Mouse (Mus musculus) right cerebral cortex, postnatal 25 days (tissue): Measurements from ENCODE around the gene Rfng.
"Not testable (repeated sequence)": the region's sequence is repeated elsewhere in the genome, so short reads cannot be mapped to it uniquely, and the experiment has no call there.

ENCODE experiments used
- DNase-seq: peaks from one replicate; pipeline ENCODE4 v3.0.0; 2022

Gene Rfng

DNA sequence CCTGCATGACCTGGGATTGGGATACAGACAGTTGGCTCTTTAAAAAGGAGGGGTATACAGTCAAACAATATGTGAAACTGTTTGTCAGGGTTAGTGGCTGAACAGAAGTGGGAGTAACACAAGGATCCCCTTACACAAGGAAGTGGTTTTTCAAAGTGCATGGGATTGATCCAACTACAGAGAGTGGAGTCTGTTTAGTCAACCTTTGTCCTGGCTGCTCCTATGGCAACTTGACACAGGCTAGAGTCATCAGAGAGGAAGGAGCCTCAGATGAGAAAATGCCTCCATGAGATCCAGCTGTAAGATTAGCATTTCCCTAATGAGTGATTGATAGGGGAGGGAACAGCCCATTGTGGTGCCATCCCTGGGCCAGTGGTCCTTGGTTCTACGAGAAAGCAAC lies 15.8 kb downstream of the Rfng start:
- no peak for DNase-seq

DNA sequence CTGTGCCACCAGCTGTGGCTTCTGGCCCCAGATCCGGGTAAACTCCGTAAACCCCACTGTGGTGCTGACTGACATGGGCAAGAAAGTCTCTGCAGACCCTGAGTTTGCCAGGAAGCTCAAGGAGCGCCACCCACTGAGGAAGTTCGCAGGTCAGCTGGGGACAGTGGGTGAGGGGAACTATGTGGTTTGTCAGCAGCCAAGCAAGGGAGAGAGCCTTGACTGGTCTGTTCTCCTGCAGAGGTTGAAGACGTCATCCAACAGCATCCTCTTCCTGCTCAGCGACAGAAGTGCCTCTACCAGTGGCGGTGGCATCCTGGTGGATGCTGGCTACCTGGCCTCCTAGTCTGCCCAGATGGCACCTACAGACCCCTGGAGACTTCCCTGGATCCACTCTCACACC lies 17.0 kb downstream of the Rfng start:
- not testable (repeated sequence) for DNase-seq

DNA sequence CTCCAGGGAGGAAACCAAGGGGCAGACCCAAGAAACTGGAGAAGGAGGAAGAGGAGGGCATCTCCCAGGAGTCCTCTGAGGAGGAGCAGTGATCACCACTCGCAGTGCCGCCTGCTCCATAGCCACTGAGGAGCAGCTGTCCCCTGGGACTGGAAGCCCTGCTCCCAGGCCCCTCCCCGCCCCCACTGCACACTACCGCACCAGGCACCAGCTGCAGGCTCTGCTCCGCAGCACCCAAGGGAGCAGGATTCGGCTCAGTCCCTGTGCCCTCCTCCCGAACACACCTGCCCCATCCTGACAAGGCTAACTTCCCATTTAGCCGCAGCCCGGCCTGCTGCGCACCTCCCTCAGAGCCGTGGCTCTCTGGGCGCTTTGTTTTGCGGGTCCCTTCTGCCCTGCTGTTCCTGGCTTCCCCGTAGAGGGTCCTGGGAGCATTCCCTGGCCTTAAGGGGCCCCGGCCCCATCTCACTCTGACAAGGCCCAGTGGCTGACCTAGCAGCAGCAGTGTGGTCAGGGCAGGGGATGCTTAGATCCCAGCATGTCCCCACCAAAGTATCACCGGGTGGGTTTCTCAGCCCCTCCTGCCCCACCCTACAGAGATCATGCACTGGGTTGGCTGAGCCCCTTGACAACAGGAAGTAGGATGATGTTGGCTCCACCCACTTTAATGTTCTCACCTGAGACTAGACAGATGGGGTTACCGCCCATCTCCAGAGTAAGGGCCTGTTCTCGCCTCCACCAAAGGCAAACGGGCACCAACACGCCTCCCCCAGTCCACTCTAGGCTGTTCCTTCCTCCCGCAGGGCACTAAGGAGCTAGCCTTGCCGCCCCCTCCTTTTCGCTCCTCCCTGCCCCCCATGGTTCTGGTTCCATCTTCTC lies 20.6 kb downstream of the Rfng start:
- DNase-seq = not testable (repeated sequence)

DNA sequence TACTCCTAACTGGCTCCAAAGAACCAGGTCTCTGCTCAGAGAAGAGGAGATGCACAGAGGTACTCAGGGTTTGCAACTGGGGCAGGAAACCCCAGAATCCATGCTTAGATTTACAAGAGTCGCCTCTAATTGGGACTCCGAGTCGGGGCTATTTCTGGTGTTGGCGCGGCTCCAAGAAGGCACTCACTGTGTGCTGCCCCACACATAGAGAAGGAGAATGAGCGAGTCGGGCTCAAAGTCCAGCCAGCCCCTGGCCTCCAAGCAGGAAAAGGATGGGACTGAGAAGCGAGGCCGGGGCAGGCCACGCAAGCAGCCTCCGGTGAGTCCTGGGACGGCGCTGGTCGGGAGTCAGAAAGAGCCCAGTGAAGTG lies 21.4 kb downstream of the Rfng start, which contains the start of gene Hmga1b:
Gene Hmga1b, plus strand, starts transcription at position 123 of the 370 bp plus-strand sequence.
- DNase-seq = not testable (repeated sequence)

DNA sequence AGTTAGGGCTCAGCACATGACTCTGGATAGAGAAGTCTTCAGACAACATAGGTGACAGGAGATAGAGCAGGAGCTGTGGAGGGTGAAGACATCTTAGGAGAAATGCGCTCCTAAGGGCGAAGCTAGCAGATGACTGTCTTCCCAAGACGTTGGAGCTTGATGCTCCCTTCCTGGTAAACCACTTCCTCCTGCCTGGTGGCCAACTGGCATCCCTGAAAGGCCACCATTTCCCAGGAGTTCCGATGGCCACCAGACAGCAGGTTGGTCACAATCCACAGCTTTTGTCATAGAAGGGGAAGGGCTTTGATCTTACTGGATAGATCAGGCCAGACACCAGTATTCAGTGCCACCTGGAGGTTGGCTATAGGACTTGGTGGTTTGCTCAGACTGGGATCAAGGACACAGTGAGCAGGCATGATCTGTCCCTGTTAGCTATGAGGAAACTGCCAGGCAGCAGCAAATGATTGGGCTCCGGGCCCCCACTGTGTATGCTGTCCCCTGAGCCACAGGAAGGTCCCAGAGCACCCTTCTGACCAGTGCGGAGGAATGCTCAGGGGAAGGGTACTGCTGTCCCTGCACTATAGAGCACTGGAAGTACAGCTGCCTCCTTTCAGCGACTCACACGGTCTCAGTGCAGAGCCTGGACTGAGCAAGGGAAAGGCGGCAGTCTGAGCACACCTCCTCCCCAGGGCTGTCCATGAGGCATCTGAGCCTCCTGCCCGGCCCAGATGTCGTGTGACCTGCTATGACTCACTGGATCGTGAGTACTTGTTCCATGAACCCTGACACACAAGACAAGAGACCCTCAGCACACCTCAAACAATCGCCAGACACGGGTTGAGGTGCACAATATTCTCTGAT lies 22.0 kb downstream of the Rfng start:
- no peak for DNase-seq

DNA sequence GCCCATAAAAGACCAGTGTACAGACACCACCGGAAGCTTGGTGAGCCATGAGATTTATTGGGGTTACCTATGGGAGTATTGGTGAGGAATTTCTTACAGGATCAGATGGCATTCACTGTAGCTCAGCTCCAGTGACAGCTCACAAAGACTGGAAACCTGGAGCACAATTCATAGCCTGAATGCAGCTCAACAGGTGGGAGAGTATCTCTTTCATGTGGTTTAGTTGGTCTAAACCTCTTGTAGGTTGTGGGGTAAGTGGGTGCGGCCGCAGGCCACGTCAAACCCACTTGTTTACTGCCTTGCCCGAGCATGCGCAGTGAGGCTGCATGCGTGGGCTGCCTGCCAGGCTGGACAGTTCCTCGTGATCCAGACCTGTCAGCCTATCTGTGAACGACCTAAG lies 23.8 kb downstream of the Rfng start:
- DNase-seq = no peak

DNA sequence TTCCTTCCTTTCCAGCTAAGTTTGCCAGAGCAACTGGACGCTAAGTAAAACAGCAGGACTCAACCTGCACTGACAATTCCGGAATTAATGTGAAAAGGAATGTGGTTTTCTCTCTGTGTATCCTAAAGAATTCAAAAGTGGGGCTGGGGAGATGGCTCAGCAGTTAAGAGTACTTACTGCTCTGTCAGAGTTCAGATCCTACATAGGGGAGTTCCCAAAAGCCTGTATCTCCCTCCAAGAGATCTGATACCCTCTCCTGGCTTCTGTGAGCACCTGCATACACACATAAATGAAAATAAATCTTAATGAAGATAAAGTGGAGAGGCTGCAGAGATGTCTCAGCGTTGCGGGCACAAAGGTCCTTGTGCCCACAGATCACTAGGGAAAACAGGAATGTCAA lies 32.4 kb downstream of the Rfng start:
- no peak for DNase-seq

DNA sequence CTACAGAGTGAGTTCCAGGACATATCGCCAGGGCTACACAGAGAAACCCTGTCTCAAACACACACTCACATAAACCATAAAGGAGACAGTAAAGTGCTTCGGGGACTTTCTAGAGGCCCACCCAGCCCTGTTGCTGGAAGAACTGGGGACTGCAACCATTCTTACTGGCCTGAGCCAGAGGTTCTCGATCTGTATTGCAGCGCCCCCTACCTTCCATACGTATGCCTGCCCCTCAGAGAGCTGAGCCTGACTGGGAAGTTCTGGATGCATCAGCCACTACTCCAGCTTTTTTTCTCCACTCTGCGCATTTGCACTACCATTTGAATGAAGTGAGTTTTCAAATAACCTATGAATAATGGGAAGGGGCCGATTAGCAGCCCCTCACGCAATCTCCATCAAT lies 34.6 kb downstream of the Rfng start:
- no peak for DNase-seq

DNA sequence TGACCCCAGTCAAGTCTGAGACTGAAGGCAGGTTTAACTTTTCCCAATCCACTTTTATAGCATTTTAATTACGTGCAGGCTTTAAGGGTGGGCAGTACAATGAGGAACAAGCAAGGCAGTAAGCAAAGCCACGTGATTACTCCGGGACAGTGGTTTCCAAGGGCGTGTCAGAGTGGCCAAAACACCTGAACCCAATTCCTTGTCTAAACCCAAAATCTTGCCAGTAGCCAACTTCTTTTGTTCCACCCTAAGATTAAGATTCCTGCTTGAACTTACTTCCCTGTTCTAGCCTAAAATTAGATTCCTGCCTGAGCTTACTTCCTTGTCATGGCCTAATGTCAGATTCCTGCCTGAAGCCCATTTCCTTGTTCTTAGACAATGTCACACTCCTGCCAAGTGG lies 36.0 kb downstream of the Rfng start:
- DNase-seq = no peak

DNA sequence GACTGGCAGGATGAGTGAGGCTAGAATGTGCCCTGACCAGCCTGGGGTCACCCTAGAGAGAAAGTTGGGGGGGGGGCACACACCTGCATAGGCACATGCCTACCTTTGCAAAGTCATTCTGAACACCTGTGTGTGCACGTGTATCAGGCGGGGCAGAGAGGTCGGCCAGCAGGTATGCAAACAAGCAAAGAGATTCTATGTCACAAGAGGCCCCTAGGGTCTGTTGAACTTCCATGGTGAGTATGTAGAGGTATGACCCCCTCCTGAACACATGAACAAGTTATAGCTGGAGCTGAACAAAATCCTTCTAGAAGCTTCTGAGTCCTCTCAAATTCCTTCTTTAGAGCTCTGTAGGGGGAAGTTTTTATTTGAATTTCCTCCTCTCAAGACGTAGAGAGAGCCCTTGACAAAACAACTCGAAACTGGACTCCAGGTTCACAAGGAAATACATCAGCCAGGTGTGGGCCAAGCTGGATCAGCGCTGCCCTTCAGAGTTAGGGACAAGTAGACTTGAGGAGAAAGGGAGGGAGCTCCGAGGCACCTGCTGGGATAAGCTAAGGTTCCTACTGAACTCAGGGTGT lies 39.8 kb downstream of the Rfng start:
- no peak for DNase-seq

DNA sequence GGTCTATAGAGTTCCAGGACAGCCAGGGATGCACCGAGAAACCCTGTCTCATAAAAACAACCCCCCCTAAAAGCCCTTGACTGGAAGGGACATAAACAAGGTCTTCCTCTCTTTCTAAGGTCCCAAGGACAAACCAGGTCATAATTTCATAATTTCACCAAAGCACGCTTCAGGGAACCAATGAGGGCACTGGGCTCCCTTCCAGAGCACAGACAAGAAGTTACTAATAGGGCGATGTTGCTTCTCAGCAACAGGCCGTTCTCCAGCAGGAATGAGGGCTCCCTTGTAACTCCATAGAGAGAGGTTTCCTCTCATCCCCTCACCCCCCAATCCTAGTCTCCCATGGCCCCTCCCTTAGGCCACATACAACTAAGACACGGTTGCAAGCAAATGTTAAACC lies 43.0 kb downstream of the Rfng start:
- no peak for DNase-seq

DNA sequence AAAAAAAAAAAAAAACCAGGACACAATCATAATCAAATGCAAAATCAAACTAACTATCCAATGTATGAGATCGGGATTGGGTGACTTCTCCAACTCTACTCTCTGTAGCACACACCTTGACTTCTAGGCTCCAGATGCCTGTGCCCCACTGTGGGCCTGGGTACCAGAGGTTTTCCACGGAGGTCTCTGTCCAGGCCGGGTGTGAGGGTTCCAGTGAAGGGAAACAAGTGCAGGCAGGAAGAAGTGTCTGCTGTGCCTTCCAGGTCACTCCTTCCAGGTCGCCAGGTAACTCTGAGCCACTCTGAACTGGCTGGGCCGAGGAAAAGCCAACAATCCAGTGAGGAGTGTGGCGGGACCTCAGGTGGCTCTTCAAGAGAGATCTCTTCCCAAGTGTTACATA lies 47.6 kb downstream of the Rfng start:
- no peak for DNase-seq

DNA sequence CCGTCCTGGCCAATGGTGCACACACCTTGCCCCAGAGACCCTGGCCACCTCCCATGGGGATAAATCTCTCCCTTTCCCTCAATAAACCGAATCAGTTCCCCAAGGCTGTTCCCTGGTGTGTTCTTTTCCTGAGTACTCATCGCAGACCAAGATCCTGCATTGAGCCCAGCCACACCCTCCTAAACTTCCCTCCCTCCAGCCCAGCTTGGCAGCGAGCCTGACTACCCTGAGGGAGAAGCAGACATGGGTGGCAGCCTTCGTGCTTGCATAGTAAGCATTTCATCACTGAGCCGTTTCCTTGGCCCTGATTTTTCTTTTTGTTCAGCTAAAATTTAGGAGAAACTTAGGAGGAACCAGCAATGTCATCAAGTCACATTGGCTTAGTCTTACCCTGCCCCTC lies 50.5 kb downstream of the Rfng start:
- no peak for DNase-seq

DNA sequence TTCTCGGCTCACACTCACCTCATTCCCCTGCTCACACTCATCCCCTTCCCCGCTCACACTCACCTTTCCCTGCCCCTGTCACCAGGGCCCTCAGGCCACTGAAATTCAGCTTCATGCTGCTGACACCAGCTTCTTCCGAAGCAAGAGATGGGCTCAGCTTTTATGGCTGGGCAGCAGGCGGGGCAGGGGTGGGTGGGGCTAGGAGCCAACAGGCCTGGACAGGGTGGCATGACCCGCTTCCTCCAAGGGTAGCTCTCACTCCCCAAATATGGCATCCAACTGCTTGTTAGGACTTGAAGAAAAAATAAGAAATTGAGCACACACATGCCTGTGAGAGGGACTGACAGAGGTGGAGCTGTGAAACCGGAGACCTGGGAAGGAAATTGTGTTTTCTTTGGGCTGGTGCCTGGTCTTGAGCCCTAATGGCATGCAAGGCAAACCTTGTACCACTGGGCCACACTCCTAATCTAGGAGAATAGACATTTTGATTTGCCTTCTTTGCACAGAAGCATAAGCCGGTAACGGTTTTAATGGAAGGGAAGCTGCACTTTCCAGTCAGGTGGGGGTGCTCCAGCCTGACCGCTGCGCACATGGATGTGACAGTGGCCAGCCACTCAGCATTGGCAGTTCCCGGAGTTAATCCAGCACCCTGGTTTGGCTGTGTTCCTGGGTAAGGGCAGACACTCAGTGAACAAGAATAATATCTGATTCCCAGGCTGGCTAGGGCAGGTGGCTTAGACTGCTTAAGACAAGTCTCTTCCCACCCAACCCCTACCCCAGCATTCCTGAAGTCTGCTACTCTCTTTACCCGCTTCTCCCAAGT lies 51.9 kb downstream of the Rfng start, which contains the start of gene Cbr2:
Gene Cbr2, minus strand, starts transcription at position 257 of the 823 bp plus-strand sequence.
- no peak for DNase-seq

DNA sequence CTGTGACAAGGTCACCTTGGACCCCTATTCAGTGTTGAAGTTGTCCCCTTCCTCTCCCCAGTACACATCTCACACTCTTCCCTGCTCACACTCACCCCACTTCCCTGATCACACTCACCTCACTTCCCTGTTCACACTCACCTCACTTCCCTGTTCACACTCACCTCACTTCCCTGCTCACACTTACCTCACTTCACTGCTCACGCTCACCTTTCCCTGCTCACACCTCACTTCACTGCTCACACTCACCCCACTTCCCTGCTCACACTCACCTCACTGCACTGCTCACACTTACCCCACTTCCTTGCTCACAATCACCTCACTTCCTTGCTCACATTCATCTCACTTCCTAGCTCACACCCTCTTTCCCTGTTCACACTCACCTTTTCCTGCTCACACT lies 52.6 kb downstream of the Rfng start:
- DNase-seq = no peak
